Mouse (Mus musculus) inflammation-experienced regulatory T-cells, adult 6 months (primary cell): ENCODE results near the gene Gpc5. TPM values are rescaled to one million over a fixed set of nuclear protein-coding genes. Genes with fewer than 3 reads are reported as not detected.
"Not testable (repeated sequence)": the region's sequence is repeated elsewhere in the genome, so short reads cannot be mapped to it uniquely, and the experiment has no call there.

Experiments used
- ATAC-seq: one replicate; pipeline ENCODE4 v1.8.0; 2017
- polyA plus RNA-seq, 3 experiments: library from polyadenylated mRNA; unstranded; fragments of 100-300 nt; shearing (Covaris generic); gene quantifications; one replicate each; pipeline ENCODE4 v1.2.1; 2017

Gpc5 gene
- not detected for polyA plus RNA-seq

- ATAC-seq, result peak; percentile 96
Measured at GRCm38 (mm10) chr14:115092081-115092480, at the start of gene Gpc5. Gene Gpc5 (plus strand): TSS chr14:115092215.

- peak; percentile 3 for ATAC-seq
Measured at GRCm38 (mm10) chr14:115042660-115043059, 49.4 kb upstream of the Gpc5 start.

- ATAC-seq, result no peak
Measured at GRCm38 (mm10) chr14:115044016-115044415, 48.0 kb upstream of the Gpc5 start.

DNA sequence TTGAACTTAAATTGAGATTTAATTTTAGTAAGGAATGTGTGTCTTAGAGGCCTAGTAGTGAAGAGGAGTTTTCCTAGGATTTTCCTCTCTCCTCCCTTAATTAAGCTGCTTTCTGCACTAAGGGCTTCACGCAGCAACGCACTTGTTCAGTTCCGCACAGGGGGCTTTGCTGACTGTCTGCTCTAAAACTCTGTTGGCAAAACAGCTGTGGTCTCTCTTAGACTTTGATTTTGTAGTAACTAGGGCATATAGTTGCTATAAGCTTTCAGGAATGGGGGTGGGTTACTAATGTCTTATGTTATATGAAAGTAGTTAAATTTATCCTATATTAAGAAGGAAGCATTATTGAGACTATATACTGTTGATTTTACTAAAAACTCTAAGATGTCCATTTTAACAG, 46.3 kb upstream of the Gpc5 start:
- no peak for ATAC-seq

GRCm38 (mm10) chr14:115047316-115047715, 44.7 kb upstream of the Gpc5 start:
- no peak for ATAC-seq

- no peak for ATAC-seq
Measured at GRCm38 (mm10) chr14:115047990-115048862, 43.8 kb upstream of the Gpc5 start.

DNA sequence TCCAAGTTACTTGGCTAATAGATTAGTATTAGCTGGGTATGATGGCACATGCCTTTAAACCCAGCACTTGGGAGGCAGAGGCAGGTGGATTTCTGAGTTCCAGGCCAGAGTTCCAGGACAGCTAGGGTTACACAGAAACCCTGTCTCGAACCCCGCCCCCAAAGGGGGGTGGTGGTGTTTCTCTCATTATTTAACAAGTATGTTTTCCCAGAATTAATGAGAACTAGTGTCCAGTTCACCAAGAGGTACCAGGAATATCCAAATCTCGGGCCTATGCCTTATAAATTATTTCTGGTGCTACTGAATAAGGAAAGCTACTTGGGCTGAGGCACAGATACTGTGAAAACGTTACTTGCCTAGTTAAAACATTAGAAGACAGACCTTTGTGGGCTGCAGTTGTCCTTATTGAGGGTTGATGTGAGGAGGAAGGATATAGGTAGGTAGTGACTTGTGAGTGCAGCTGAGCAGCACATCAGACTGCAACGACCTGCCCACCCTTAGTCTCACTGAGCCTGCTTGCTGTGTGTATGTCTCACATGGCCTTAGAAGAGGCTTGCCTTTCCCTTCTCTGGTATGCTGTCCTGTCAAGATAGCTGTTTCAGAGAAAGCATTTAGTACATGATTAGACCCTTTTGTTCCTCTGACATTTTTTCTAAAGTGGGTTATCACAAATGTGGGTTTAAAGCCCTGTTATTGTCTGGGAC, 43.0 kb upstream of the Gpc5 start:
- ATAC-seq, result no peak

- ATAC-seq, result no peak
Measured at GRCm38 (mm10) chr14:115049831-115050230, 42.2 kb upstream of the Gpc5 start.

- no peak for ATAC-seq
Measured at GRCm38 (mm10) chr14:115051106-115051760, 40.8 kb upstream of the Gpc5 start.

DNA sequence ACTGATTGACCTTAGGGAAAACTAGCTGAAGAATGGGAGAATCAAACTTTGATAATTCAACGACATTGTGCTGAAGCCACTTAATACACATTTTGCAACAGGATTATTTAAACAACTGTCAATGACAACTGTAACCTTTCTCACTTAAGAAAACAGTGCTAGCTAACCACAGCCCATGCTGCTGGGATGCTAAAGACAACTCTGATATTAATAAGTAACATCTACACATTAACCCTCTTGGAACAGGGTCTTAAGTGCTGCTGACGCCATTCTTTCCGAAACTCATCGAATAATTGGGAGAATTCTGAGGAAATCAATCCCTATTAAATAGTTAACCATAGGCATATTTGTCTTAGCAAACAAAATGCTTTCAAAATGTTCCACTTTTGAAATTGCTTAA, 39.6 kb upstream of the Gpc5 start:
- no peak for ATAC-seq

GRCm38 (mm10) chr14:115054252-115054651, 37.8 kb upstream of the Gpc5 start:
- ATAC-seq, result no peak

GRCm38 (mm10) chr14:115057524-115057923, 34.5 kb upstream of the Gpc5 start:
- no peak for ATAC-seq

GRCm38 (mm10) chr14:115066164-115066563, 25.9 kb upstream of the Gpc5 start:
- ATAC-seq, result not testable (repeated sequence)

GRCm38 (mm10) chr14:115070534-115070933, 21.5 kb upstream of the Gpc5 start:
- ATAC-seq, result no peak

- ATAC-seq, result no peak
Measured at GRCm38 (mm10) chr14:115077340-115077739, 14.7 kb upstream of the Gpc5 start.

DNA sequence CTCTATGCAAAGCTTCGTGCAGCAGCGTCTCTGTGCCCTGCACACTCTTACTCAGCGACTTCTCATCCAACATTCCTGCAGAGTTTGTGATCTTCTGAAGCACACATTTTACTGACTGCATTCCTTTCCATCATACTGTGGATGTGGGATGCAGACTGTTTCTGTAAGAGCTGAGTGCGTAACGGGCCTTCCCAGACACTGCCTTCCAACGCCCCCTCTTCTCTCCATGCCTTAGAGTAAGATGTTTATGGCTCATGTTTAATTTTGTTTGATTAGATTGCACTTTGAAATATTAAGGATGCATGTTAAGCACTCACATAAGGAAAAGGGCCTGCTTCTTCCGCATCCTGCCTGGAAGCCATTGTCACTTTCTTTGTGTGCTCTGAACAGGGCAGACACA, 14.0 kb upstream of the Gpc5 start:
- no peak for ATAC-seq

- no peak for ATAC-seq
Measured at GRCm38 (mm10) chr14:115081728-115082502, 10.1 kb upstream of the Gpc5 start.

DNA sequence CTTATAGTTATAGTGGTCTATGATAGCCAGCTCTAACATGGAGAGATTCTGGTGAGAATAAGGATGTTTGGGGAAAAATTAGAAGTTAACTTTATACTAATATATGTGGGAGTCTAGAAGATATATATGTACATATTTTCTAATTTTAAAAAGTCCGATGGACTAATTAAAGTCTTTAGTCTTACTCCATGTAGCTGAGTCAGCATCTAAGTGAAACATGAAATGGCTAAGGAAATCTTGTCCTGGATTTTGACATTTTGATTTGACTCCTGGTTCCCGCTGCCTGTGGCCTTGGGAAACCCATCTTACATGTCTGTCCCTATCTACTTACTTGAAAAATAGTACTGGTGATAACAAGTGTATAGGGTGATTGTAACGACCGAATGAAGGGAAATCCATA, 1.5 kb upstream of the Gpc5 start:
- no peak for ATAC-seq

GRCm38 (mm10) chr14:115092510-115092909, 495 bp downstream of the Gpc5 start:
- no peak for ATAC-seq

- ATAC-seq, result no peak
Measured at GRCm38 (mm10) chr14:115092952-115093351, 937 bp downstream of the Gpc5 start.

DNA sequence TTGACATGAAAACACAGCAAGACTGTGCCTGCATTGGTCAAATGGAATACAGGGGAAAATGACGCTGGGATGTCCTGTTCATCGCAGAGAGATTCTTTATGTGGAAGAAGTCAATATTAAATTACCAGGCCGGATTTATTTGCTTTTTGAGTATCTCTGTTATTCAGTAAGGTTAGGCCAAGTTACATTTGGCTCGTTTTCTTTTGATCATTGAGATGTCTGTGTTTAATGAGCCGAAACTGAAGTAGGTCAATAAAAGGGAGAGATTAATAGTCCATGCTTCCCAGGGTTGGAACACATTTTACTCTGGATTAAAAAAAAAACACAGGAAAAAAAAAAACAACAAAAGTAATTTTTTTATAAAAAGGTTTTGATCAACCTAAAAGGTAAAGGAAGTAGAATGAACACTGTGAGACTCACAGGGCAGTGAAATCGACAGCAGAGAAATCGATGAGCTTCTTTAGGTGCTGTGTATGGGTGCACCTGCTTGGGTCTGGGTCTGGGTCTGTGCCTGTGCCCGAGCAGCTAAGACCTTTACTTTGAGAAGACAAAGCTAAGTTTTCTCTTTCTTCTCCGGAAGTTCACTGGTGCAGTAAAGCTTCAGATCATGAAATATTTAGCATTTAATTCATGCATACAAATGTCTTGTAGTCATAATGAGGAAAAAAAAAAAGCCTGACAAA, 8.7 kb downstream of the Gpc5 start:
- ATAC-seq, result no peak

DNA sequence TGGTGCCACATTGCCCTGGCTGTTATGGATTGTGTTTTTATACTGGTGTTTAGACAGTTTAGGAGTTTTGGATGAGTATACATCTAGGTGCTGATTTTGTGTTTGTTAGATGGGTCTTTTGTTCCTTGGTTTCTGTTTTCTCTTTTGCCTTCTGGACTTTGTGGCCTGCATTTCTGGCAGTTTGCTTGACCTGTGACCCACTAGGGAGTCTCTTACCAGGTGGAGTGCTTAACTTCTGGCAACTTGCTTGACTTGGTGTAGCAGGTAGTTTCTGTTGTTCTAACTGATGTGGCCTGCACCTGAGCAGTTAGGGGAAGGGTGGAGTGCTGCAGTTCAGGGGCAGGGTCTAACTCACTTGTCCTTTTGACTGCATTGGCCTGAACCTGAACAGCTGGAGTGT, 14.3 kb downstream of the Gpc5 start:
- no peak for ATAC-seq
